Mouse (Mus musculus): Measurements from ENCODE around the gene Cd22. TPM values are rescaled to one million over a fixed set of nuclear protein-coding genes. Genes with fewer than 3 reads are reported as not detected.
A peak's percentile ranks its signal among the peaks of the same experiment; 100 is the strongest.

The Cd22 gene
- polyA plus RNA-seq, 1 experiment from 2014 or later, result 0.20 TPM

- no peaks in the 10 kb centered on the region for H3K9me3 ChIP-seq (replicated peaks; ENCODE audit: low read length)
- no peak for TF ChIP-seq CTCF (IDR thresholded peaks at IDR 0.05; ENCODE audit: low read depth)
- H3K4me1 ChIP-seq (replicated peaks; ENCODE audit: insufficient read depth, low read length), result no peaks in the 10 kb centered on the region
- no peaks in the 10 kb centered on the region for H3K27me3 ChIP-seq (ENCODE audit: insufficient read depth, low read length)
- ATAC-seq (replicated peaks; ENCODE audit: low FRiP score, low read depth) (no peak), DNase-seq (ENCODE audit: low spot score) (no peak)
- H3K4me3 ChIP-seq (replicated peaks; ENCODE audit: low read depth, low read length), result no peak overlapping the region
- 71% methylated on average over 3 of the region's 3 CpGs for WGBS
- no peak overlapping the region for H3K9ac ChIP-seq (ENCODE audit: low read depth, low read length)
- no peaks in the 10 kb centered on the region for H3K36me3 ChIP-seq (ENCODE audit: insufficient read depth, low read length)
- no peak overlapping the region for H3K27ac ChIP-seq
- H3K4me2 ChIP-seq (ENCODE audit: low read length), result no peak overlapping the region
These were observed 1.2 kb upstream of the Cd22 start for GRCm38 (mm10) chr7:30881367-30881766.

- Histone ChIP-seq H3K9ac (ENCODE audit: low read depth, low read length) (no peak overlapping the region), H3K36me3 (ENCODE audit: insufficient read depth, low read length) (no peaks in the 10 kb centered on the region), H3K4me3 (replicated peaks; ENCODE audit: low read depth, low read length) (no peak overlapping the region), H3K4me2 (ENCODE audit: low read length) (no peak overlapping the region), H3K27ac (no peak overlapping the region), H3K27me3 (ENCODE audit: insufficient read depth, low read length) (no peaks in the 10 kb centered on the region), H3K4me1 (replicated peaks; ENCODE audit: insufficient read depth, low read length) (no peaks in the 10 kb centered on the region), H3K9me3 (replicated peaks; ENCODE audit: low read length) (no peaks in the 10 kb centered on the region)
- ATAC-seq (replicated peaks; ENCODE audit: low FRiP score, low read depth) (no peak), DNase-seq (ENCODE audit: low spot score) (no peak)
- WGBS, result 78% methylated on average over 6 of the region's 6 CpGs
- no peak for TF ChIP-seq CTCF (IDR thresholded peaks at IDR 0.05; ENCODE audit: low read depth)
These were observed 1.2 kb downstream of the Cd22 start for GRCm38 (mm10) chr7:30878950-30879349.

DNA sequence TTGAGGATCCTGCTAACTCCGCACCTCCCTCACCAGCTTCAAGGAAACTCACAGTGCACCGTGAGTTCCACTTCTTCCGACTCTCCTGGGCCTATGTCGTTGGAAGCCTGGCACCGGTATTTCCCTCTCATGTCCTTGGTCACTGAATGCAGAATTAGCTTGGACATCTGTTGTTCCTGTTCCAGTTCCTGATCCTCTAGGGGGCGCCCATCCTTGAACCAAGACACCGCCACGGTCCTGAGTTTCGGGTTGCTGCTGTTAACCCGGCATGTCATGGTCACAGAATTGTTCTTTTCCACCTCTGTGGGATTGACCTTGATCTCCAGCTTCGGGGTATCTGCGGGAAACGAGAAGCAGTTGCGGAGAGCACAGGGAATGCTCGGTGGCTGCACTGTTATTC lies 7.1 kb downstream of the Cd22 start:
- Histone ChIP-seq H3K27ac (no peak overlapping the region), H3K27me3 (ENCODE audit: insufficient read depth, low read length) (no peaks in the 10 kb centered on the region), H3K4me3 (replicated peaks; ENCODE audit: low read depth, low read length) (no peak overlapping the region; the same call in 1 of the 2 replicates), H3K9ac (ENCODE audit: low read depth, low read length) (no peak overlapping the region), H3K9me3 (replicated peaks; ENCODE audit: low read length) (no peaks in the 10 kb centered on the region), H3K36me3 (ENCODE audit: insufficient read depth, low read length) (no peaks in the 10 kb centered on the region), H3K4me2 (ENCODE audit: low read length) (no peak overlapping the region), H3K4me1 (replicated peaks; ENCODE audit: insufficient read depth, low read length) (no peaks in the 10 kb centered on the region)
- TF ChIP-seq CTCF (IDR thresholded peaks at IDR 0.05; ENCODE audit: low read depth), result peak; percentile 78
- WGBS, result 19% methylated on average over 15 of the region's 15 CpGs
- ATAC-seq (replicated peaks; ENCODE audit: low FRiP score, low read depth) (peak; percentile 49; the same call in 1 of the 2 replicates), DNase-seq (ENCODE audit: low spot score) (peak; percentile 82)

GRCm38 (mm10) chr7:30863386-30863785 lies 16.8 kb downstream of the Cd22 start:
- Histone ChIP-seq H3K9ac (ENCODE audit: low read depth, low read length) (no peak overlapping the region), H3K27me3 (ENCODE audit: insufficient read depth, low read length) (no peaks in the 10 kb centered on the region), H3K9me3 (replicated peaks; ENCODE audit: low read length) (no peaks in the 10 kb centered on the region), H3K4me3 (replicated peaks; ENCODE audit: low read depth, low read length) (no peak overlapping the region), H3K36me3 (ENCODE audit: insufficient read depth, low read length) (no peaks in the 10 kb centered on the region), H3K4me2 (ENCODE audit: low read length) (no peak overlapping the region), H3K4me1 (replicated peaks; ENCODE audit: insufficient read depth, low read length) (no peaks in the 10 kb centered on the region), H3K27ac (no peak overlapping the region)
- TF ChIP-seq CTCF (IDR thresholded peaks at IDR 0.05; ENCODE audit: low read depth), result no peak
- DNase-seq (ENCODE audit: low spot score) (peak; percentile 61), ATAC-seq (replicated peaks; ENCODE audit: low FRiP score, low read depth) (no peak)
- 36% methylated on average over 8 of the region's 8 CpGs for WGBS

- no peak for TF ChIP-seq CTCF (IDR thresholded peaks at IDR 0.05; ENCODE audit: low read depth)
- no peaks in the 10 kb centered on the region for H3K27me3 ChIP-seq (ENCODE audit: insufficient read depth, low read length)
- 88% methylated on average over 12 of the region's 12 CpGs for WGBS
- no peak for ATAC-seq (replicated peaks; ENCODE audit: low FRiP score, low read depth)
- H3K4me3 ChIP-seq (replicated peaks; ENCODE audit: low read depth, low read length), result no peak within 1 kb of the TSS
- H3K4me1 ChIP-seq (replicated peaks; ENCODE audit: insufficient read depth, low read length), result no peaks in the 10 kb centered on the region
- no peak within 1 kb of the TSS for H3K27ac ChIP-seq
- H3K36me3 ChIP-seq (ENCODE audit: insufficient read depth, low read length), result no peaks in the 10 kb centered on the region
- no peaks in the 10 kb centered on the region for H3K9me3 ChIP-seq (replicated peaks; ENCODE audit: low read length)
- H3K4me2 ChIP-seq (ENCODE audit: low read length), result no peak within 1 kb of the TSS
- H3K9ac ChIP-seq (ENCODE audit: low read depth, low read length), result no peak within 1 kb of the TSS
- DNase-seq (ENCODE audit: low spot score), result no peak
These were observed 18.7 kb downstream of the Cd22 start, which contains the start of gene Ffar1 for GRCm38 (mm10) chr7:30861464-30861863. Ffar1 (minus strand) TSS chr7:30861564.

GRCm38 (mm10) chr7:30859635-30860402 lies 20.3 kb downstream of the Cd22 start:
- Histone ChIP-seq H3K4me2 (ENCODE audit: low read length) (peak overlapping the region; percentile 16; the same call in 1 of the 2 replicates), H3K4me1 (replicated peaks; ENCODE audit: insufficient read depth, low read length) (no peaks in the 10 kb centered on the region), H3K4me3 (replicated peaks; ENCODE audit: low read depth, low read length) (no peak overlapping the region), H3K27ac (no peak overlapping the region), H3K9me3 (replicated peaks; ENCODE audit: low read length) (no peaks in the 10 kb centered on the region), H3K9ac (ENCODE audit: low read depth, low read length) (no peak overlapping the region), H3K36me3 (ENCODE audit: insufficient read depth, low read length) (no peaks in the 10 kb centered on the region), H3K27me3 (ENCODE audit: insufficient read depth, low read length) (no peaks in the 10 kb centered on the region)
- WGBS, result 14% methylated on average over 13 of the region's 16 CpGs
- DNase-seq (ENCODE audit: low spot score) (peak; percentile 76), ATAC-seq (replicated peaks; ENCODE audit: low FRiP score, low read depth) (peak; percentile 56; the same call in 1 of the 2 replicates)
- TF ChIP-seq CTCF (IDR thresholded peaks at IDR 0.05; ENCODE audit: low read depth), result peak; percentile 76

Measured in kidney, postnatal 0 days (tissue).